Mouse (Mus musculus): ENCODE results near the gene B3galt4. TPM values are rescaled to one million over a fixed set of nuclear protein-coding genes. Genes with fewer than 3 reads are reported as not detected.

B3galt4 gene
- total RNA-seq, 2 experiments from 2014 or later: 2.7 to 2.9 TPM

- intact Hi-C loops (cut with DNase I): no loop called here
Observed at GRCm38 (mm10) chr17:33948905-33949537, 2.3 kb downstream of the B3galt4 start.

GRCm38 (mm10) chr17:33948090-33948904, 3.0 kb downstream of the B3galt4 start:
- intact Hi-C loops (cut with DNase I): no loop called here
- no peak for DNase-seq

More at GRCm38 (mm10) chr17:33948905-33949537, 2.3 kb downstream of the B3galt4 start:
- no peak for DNase-seq

GRCm38 (mm10) chr17:33947430-33948089, 3.7 kb downstream of the B3galt4 start:
- DNase-seq: no peak
- intact Hi-C loops (cut with DNase I): no loop called here

- intact Hi-C loops (cut with DNase I): no loop called here
- no peak for DNase-seq
Observed at GRCm38 (mm10) chr17:33943454-33943853, 7.8 kb downstream of the B3galt4 start.

- no peak for DNase-seq
- intact Hi-C loops (cut with DNase I): no loop called here
Observed at GRCm38 (mm10) chr17:33941381-33941780, 9.9 kb downstream of the B3galt4 start.

GRCm38 (mm10) chr17:33940981-33941380, 10.3 kb downstream of the B3galt4 start:
- no peak for DNase-seq
- intact Hi-C loops (cut with DNase I): loop anchor here (1.0 kb wide), 1 partner anchor 14 kb away; the partner anchor contains the start of gene Vps52

- DNase-seq: peak; percentile 89 to 92
- intact Hi-C loops (cut with DNase I): loop anchor here (1.0 kb wide), 1 partner anchor 15 kb away; the partner anchor contains the start of gene Vps52
Observed at GRCm38 (mm10) chr17:33940206-33940805, 11.0 kb downstream of the B3galt4 start, which contains the start of the genes Pfdn6 and Wdr46. Pfdn6 (minus strand) TSS chr17:33940343. Wdr46 (plus strand) TSS chr17:33940660.

GRCm38 (mm10) chr17:33938783-33939182, 12.5 kb downstream of the B3galt4 start:
- intact Hi-C loops (cut with DNase I): no loop called here
- DNase-seq: no peak

- intact Hi-C loops (cut with DNase I): no loop called here
- no peak for DNase-seq
Observed at GRCm38 (mm10) chr17:33936993-33937392, 14.3 kb downstream of the B3galt4 start.

GRCm38 (mm10) chr17:33935422-33936055, 15.7 kb downstream of the B3galt4 start:
- intact Hi-C loops (cut with DNase I): no loop called here
- no peak for DNase-seq

GRCm38 (mm10) chr17:33932970-33933369, 18.3 kb downstream of the B3galt4 start:
- intact Hi-C loops (cut with DNase I): no loop called here
- DNase-seq: no peak

- intact Hi-C loops (cut with DNase I): no loop called here
- DNase-seq: no peak
Observed at GRCm38 (mm10) chr17:33932448-33932847, 18.8 kb downstream of the B3galt4 start.

GRCm38 (mm10) chr17:33931947-33932346, 19.3 kb downstream of the B3galt4 start:
- intact Hi-C loops (cut with DNase I): no loop called here
- no peak for DNase-seq

GRCm38 (mm10) chr17:33931159-33931866, 20.0 kb downstream of the B3galt4 start:
- DNase-seq: no peak
- intact Hi-C loops (cut with DNase I): no loop called here

GRCm38 (mm10) chr17:33930280-33931158, 20.8 kb downstream of the B3galt4 start:
- DNase-seq: peak; percentile 54 to 63
- intact Hi-C loops (cut with DNase I): no loop called here

GRCm38 (mm10) chr17:33929371-33930279, 21.7 kb downstream of the B3galt4 start, which contains the start of gene Rgl2:
Rgl2 (plus strand) TSS chr17:33929543.
- intact Hi-C loops (cut with DNase I): loop anchor here (1.0 to 5.0 kb wide), 2 partner anchors 26 to 37 kb away; partner anchors contain the start of genes Kifc1 and Vps52
- peak; percentile 94 to 95 for DNase-seq

- intact Hi-C loops (cut with DNase I): loop anchor here (5.0 kb wide), 1 partner anchor 36 kb away; the partner anchor contains the start of gene Kifc1
- DNase-seq: no peak
Observed at GRCm38 (mm10) chr17:33928251-33928947, 22.9 kb downstream of the B3galt4 start.
